ENCODE assay signal across 19 mouse cellular contexts in genomic region chr2:57109926-57110325, GRCm38 (mm10). TPM values are rescaled to one million over a fixed set of nuclear protein-coding genes. Genes with fewer than 3 reads are reported as not detected.
DNase-seq lines count a peak whose midpoint lies in the region; ATAC-seq and TF ChIP-seq lines count a peak whose summit lies in the region.
"Had no signal": no experiment of that assay in that cellular context is flagged by ENCODE, and none has a peak within 500 bp of the region (broad histone marks: within the 10 kb centered on the region; RNA-seq: fewer than 3 reads in every experiment).

No protein-coding gene starts in this region.

- DNase-seq in forebrain, embryonic 14.5 days (ENCODE audit: low spot score) = no peak
- DNase-seq in midbrain, embryonic 11.5 days (ENCODE audit: low spot score, missing footprints) = peak; percentile 95
- DNase-seq in midbrain, postnatal 0 days (ENCODE audit: low spot score) = no peak
- no peak for DNase-seq in midbrain, embryonic 14.5 days
- DNase-seq in retina, embryonic 14.5 days (ENCODE audit: low spot score) = peak; percentile 33
- no peak for DNase-seq in right cerebral cortex, postnatal 4 days
- no peak for DNase-seq in kidney, postnatal 10 days
- DNase-seq: cerebellum, adult 18-20 months; cerebellum, postnatal 25 days; gastrocnemius, postnatal 36 days; heart, postnatal 10 days; kidney, adult 9 months; kidney, postnatal 36 days; lung, embryonic 14.5 days; lung, postnatal 36 days had no signal

- peaks cover 25% of the 10 kb centered on the region for H3K4me1 ChIP-seq in forebrain, embryonic 12.5 days
- peaks cover 5% of the 10 kb centered on the region for H3K4me1 ChIP-seq in forebrain, embryonic 14.5 days (ENCODE audit: control insufficient read depth, insufficient read depth, low read length)
- peaks cover 18% of the 10 kb centered on the region for H3K4me1 ChIP-seq in midbrain, embryonic 11.5 days (ENCODE audit: control insufficient read depth, insufficient read depth, low read length)
- no peaks in the 10 kb centered on the region for H3K4me1 ChIP-seq in midbrain, postnatal 0 days (ENCODE audit: insufficient read depth, low read length)
- H3K4me1 ChIP-seq in midbrain, embryonic 14.5 days (ENCODE audit: control insufficient read depth, insufficient read depth, low read length) = peaks cover 6% of the 10 kb centered on the region; the same call in 1 of the 2 replicates

- 0 out of 2 replicates have a peak, but pooled peaks cover 2% of the 10 kb centered on the region for H3K9me3 ChIP-seq in forebrain, embryonic 12.5 days
- H3K9me3 ChIP-seq in forebrain, embryonic 14.5 days (replicated peaks; ENCODE audit: control insufficient read depth, low read length) = no peaks in the 10 kb centered on the region
- no peaks in the 10 kb centered on the region for H3K9me3 ChIP-seq in midbrain, embryonic 11.5 days (ENCODE audit: control insufficient read depth, low read length)
- no peaks in the 10 kb centered on the region for H3K9me3 ChIP-seq in midbrain, postnatal 0 days (ENCODE audit: low read length)
- no peaks in the 10 kb centered on the region for H3K9me3 ChIP-seq in midbrain, embryonic 14.5 days (ENCODE audit: control insufficient read depth, low read length)

- H3K9ac ChIP-seq in forebrain, embryonic 12.5 days = 0 out of 2 replicates have a peak overlapping the region, but pooled peaks have one; percentile 21
- H3K9ac ChIP-seq in forebrain, embryonic 14.5 days (ENCODE audit: low read length) = no peak overlapping the region
- H3K9ac ChIP-seq in midbrain, embryonic 11.5 days (ENCODE audit: low read length) = no peak overlapping the region
- no peak overlapping the region for H3K9ac ChIP-seq in midbrain, postnatal 0 days (replicated peaks; ENCODE audit: low read length, poor library complexity, severe bottlenecking)
- H3K9ac ChIP-seq in midbrain, embryonic 14.5 days (replicated peaks; ENCODE audit: low read length) = peak overlapping the region; percentile 36
- H3K9ac ChIP-seq: lung, embryonic 14.5 days had no signal

- WGBS in forebrain, embryonic 12.5 days = 6% methylated on average over 14 of the region's 14 CpGs
- whole genome bisulfite sequencing in forebrain, embryonic 14.5 days = 13% methylated on average over 14 of the region's 14 CpGs
- 3% methylated on average over 14 of the region's 14 CpGs for WGBS in midbrain, embryonic 11.5 days
- WGBS in midbrain, postnatal 0 days = 4% methylated on average over 14 of the region's 14 CpGs
- WGBS in midbrain, embryonic 14.5 days = under 1% methylated on average over 14 of the region's 14 CpGs

- H3K27ac ChIP-seq in forebrain, embryonic 12.5 days = no peak overlapping the region
- H3K27ac ChIP-seq in forebrain, embryonic 14.5 days (ENCODE audit: low read depth, low read length) = no peak overlapping the region
- no peak overlapping the region for H3K27ac ChIP-seq in midbrain, embryonic 11.5 days (ENCODE audit: low read depth, low read length)
- no peak overlapping the region; the same call in 1 of the 2 replicates for H3K27ac ChIP-seq in midbrain, postnatal 0 days (ENCODE audit: low read depth, low read length)
- H3K27ac ChIP-seq in midbrain, embryonic 14.5 days (replicated peaks; ENCODE audit: low read depth, low read length) = peak overlapping the region; percentile 60

- TF ChIP-seq CTCF in midbrain, postnatal 0 days (IDR thresholded peaks at IDR 0.05) = no peak

- peaks cover 82% of the 10 kb centered on the region for H3K27me3 ChIP-seq in forebrain, embryonic 12.5 days
- H3K27me3 ChIP-seq in forebrain, embryonic 14.5 days (replicated peaks; ENCODE audit: control insufficient read depth, insufficient read depth, low read length) = peaks cover 63% of the 10 kb centered on the region
- peaks cover 81% of the 10 kb centered on the region for H3K27me3 ChIP-seq in midbrain, embryonic 11.5 days (ENCODE audit: control insufficient read depth, insufficient read depth, low read length)
- H3K27me3 ChIP-seq in midbrain, postnatal 0 days (ENCODE audit: insufficient read depth, low read length) = peaks cover 80% of the 10 kb centered on the region
- H3K27me3 ChIP-seq in midbrain, embryonic 14.5 days (ENCODE audit: control insufficient read depth, insufficient read depth, low read length) = peaks cover 89% of the 10 kb centered on the region
- H3K27me3 ChIP-seq: CH12.LX had no signal

- 0 out of 2 replicates have a peak overlapping the region, but pooled peaks have one; percentile 8 for H3K4me3 ChIP-seq in forebrain, embryonic 12.5 days (replicated peaks)
- H3K4me3 ChIP-seq in forebrain, embryonic 14.5 days (ENCODE audit: low read depth, low read length) = no peak overlapping the region
- H3K4me3 ChIP-seq in midbrain, embryonic 11.5 days (ENCODE audit: low read depth, low read length) = peak overlapping the region; percentile 5; the same call in 1 of the 2 replicates
- no peak overlapping the region for H3K4me3 ChIP-seq in midbrain, postnatal 0 days (ENCODE audit: low read depth, low read length)
- H3K4me3 ChIP-seq in midbrain, embryonic 14.5 days (replicated peaks; ENCODE audit: low read depth, low read length) = peak overlapping the region; percentile 16; the same call in 1 of the 2 replicates

- H3K36me3 ChIP-seq in forebrain, embryonic 12.5 days (replicated peaks) = no peaks in the 10 kb centered on the region
- no peaks in the 10 kb centered on the region for H3K36me3 ChIP-seq in forebrain, embryonic 14.5 days (ENCODE audit: control insufficient read depth, insufficient read depth, low read length)
- no peaks in the 10 kb centered on the region for H3K36me3 ChIP-seq in midbrain, embryonic 11.5 days (ENCODE audit: control insufficient read depth, insufficient read depth, low read length)
- no peaks in the 10 kb centered on the region for H3K36me3 ChIP-seq in midbrain, postnatal 0 days (ENCODE audit: insufficient read depth, low read length)
- no peaks in the 10 kb centered on the region for H3K36me3 ChIP-seq in midbrain, embryonic 14.5 days (ENCODE audit: control insufficient read depth, insufficient read depth, low read length)

- ATAC-seq in forebrain, embryonic 12.5 days (ENCODE audit: low FRiP score) = no peak
- no peak for ATAC-seq in forebrain, embryonic 14.5 days
- no peak for ATAC-seq in midbrain, embryonic 11.5 days (ENCODE audit: low FRiP score)
- no peak for ATAC-seq in midbrain, postnatal 0 days (ENCODE audit: low FRiP score)
- no peak for ATAC-seq in midbrain, embryonic 14.5 days (ENCODE audit: low FRiP score, low TSS enrichment)
- ATAC-seq: forebrain, embryonic 16.5 days had no signal

- H3K4me2 ChIP-seq in forebrain, embryonic 12.5 days = peak overlapping the region; percentile 8; the same call in 1 of the 2 replicates
- H3K4me2 ChIP-seq in forebrain, embryonic 14.5 days (ENCODE audit: low read length) = no peak overlapping the region
- H3K4me2 ChIP-seq in midbrain, embryonic 11.5 days = peak overlapping the region; percentile 2; the same call in 1 of the 2 replicates
- no peak overlapping the region for H3K4me2 ChIP-seq in midbrain, postnatal 0 days (ENCODE audit: low read depth, low read length, poor library complexity, severe bottlenecking)
- peak overlapping the region; percentile 45 for H3K4me2 ChIP-seq in midbrain, embryonic 14.5 days (ENCODE audit: low read length)
- H3K4me2 ChIP-seq: liver, embryonic 11.5 days; lung, embryonic 14.5 days had no signal

RNA-seq across cellular contexts. Expression of gene Nr4a2, which starts 13.9 kb away (rescaled TPM):
- polyA plus RNA-seq in forebrain, embryonic 12.5 days (2016; fragmentation: Nextera tagmentation; extraction: Ambion mirVana) = 18.1 and 18.7 TPM in 2 replicates
- polyA plus RNA-seq in forebrain, embryonic 14.5 days (2014; fragmentation: Nextera tagmentation; extraction: Ambion mirVana) = 8.2 and 16.1 TPM in 2 replicates
- 16.9 and 17.4 TPM in 2 replicates for polyA plus RNA-seq in midbrain, embryonic 11.5 days (2014; fragmentation: Nextera tagmentation; extraction: Ambion mirVana)
- 12.6 and 14.6 TPM in 2 replicates for total RNA-seq in midbrain, postnatal 0 days (2014; rRNA removed)
- polyA plus RNA-seq in midbrain, postnatal 0 days (2015; fragmentation: Nextera tagmentation; extraction: Ambion mirVana) = 15.4 and 19.4 TPM in 2 replicates
- 23.8 and 30.9 TPM in 2 replicates for polyA plus RNA-seq in midbrain, embryonic 14.5 days (2014; fragmentation: Nextera tagmentation; extraction: Ambion mirVana)

Comparison
In these comparisons a context has a peak if more than half of its experiments do, and no peak if none do; other contexts are left out.
1. H3K4me2 ChIP-seq: peak in forebrain, embryonic 12.5 days (single experiment), midbrain, embryonic 11.5 days (single experiment) and midbrain, embryonic 14.5 days (single experiment); none in forebrain, embryonic 14.5 days (single experiment) and midbrain, postnatal 0 days (single experiment).
2. H3K4me3 ChIP-seq: peak in forebrain, embryonic 12.5 days (single experiment), midbrain, embryonic 11.5 days (single experiment) and midbrain, embryonic 14.5 days (single experiment); none in forebrain, embryonic 14.5 days (single experiment) and midbrain, postnatal 0 days (single experiment).
3. H3K9ac ChIP-seq: peak in forebrain, embryonic 12.5 days (single experiment) and midbrain, embryonic 14.5 days (single experiment); none in forebrain, embryonic 14.5 days (single experiment), midbrain, embryonic 11.5 days (single experiment) and midbrain, postnatal 0 days (single experiment).
4. DNase-seq: peak in midbrain, embryonic 11.5 days (single experiment) and retina, embryonic 14.5 days (single experiment); none in forebrain, embryonic 14.5 days (single experiment), midbrain, postnatal 0 days (single experiment), midbrain, embryonic 14.5 days (single experiment), right cerebral cortex, postnatal 4 days (single experiment) and kidney, postnatal 10 days (single experiment).